Comparison of ENCODE assay signal across 8 mouse cellular contexts in the genomic region with DNA sequence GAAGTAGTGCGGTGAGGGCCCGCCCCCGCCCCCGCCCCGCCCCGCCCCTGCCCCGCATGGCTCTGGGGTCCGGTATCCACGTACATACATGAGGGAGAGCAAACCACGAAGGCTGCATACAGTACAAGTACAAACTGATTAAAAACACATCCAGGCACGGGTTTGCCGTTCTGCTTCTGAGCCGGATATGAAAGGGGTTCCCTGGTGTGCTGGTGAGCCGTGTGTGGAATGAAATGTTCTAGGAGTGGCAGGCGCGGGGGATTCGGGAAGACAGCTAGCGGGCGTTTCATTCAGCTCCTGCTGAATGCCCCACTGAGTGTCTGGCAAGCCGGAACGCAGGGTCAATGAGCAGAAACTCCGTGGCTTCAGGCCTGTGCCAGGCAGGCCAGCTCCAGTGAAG. TPM values are rescaled to one million over a fixed set of nuclear protein-coding genes. Genes with fewer than 3 reads are reported as not detected.
DNase-seq lines count a peak whose midpoint lies in the region; ATAC-seq and TF ChIP-seq lines count a peak whose summit lies in the region.

No protein-coding gene starts in this region.

- peak overlapping the region; percentile 75 for H3K4me2 ChIP-seq in heart, embryonic 12.5 days
- peak overlapping the region; percentile 64 for H3K4me2 ChIP-seq in forebrain, embryonic 11.5 days (ENCODE audit: low read depth, low read length, severe bottlenecking)
- peak overlapping the region; percentile 64 for H3K4me2 ChIP-seq in limb, embryonic 12.5 days
- H3K4me2 ChIP-seq in stomach, embryonic 15.5 days, result peak overlapping the region; percentile 48

- 2% methylated on average over 22 of the region's 22 CpGs for WGBS in heart, embryonic 12.5 days
- 1% methylated on average over 22 of the region's 22 CpGs for WGBS in forebrain, embryonic 11.5 days
- WGBS in limb, embryonic 12.5 days, result 3% methylated on average over 22 of the region's 22 CpGs
- WGBS in stomach, embryonic 15.5 days, result 6% methylated on average over 22 of the region's 22 CpGs

- intact Hi-C loops in heart, postnatal 25 days (cut with DNase I), result loop anchor here (5.0 kb wide), 4 partner anchors 79 to 241 kb away; no protein-coding TSS in a partner anchor

- H3K4me3 ChIP-seq in heart, embryonic 12.5 days, result peak overlapping the region; percentile 39
- peak overlapping the region; percentile 61 for H3K4me3 ChIP-seq in ES-Bruce4 (ENCODE audit: low read depth, low read length)
- H3K4me3 ChIP-seq in forebrain, embryonic 11.5 days (ENCODE audit: low read depth, low read length), result peak overlapping the region; percentile 28
- peak overlapping the region; percentile 32 for H3K4me3 ChIP-seq in limb, embryonic 12.5 days (replicated peaks)
- H3K4me3 ChIP-seq in stomach, embryonic 15.5 days (replicated peaks), result peak overlapping the region; percentile 19; the same call in 1 of the 2 replicates

- H3K4me1 ChIP-seq in heart, embryonic 12.5 days (replicated peaks), result peaks cover 13% of the 10 kb centered on the region
- H3K4me1 ChIP-seq in ES-Bruce4 (ENCODE audit: control insufficient read depth, insufficient read depth, low read length), result no peaks in the 10 kb centered on the region
- H3K4me1 ChIP-seq in forebrain, embryonic 11.5 days (replicated peaks; ENCODE audit: control insufficient read depth, insufficient read depth, low read length), result peaks cover 11% of the 10 kb centered on the region; the same call in 1 of the 2 replicates
- peaks cover 13% of the 10 kb centered on the region for H3K4me1 ChIP-seq in limb, embryonic 12.5 days (replicated peaks)
- H3K4me1 ChIP-seq in stomach, embryonic 15.5 days, result 0 out of 2 replicates have a peak, but pooled peaks cover 3% of the 10 kb centered on the region

- no peaks in the 10 kb centered on the region for H3K9me3 ChIP-seq in heart, embryonic 12.5 days (replicated peaks)
- H3K9me3 ChIP-seq in ES-Bruce4 (replicated peaks; ENCODE audit: control insufficient read depth, insufficient read depth, low read length, poor library complexity, severe bottlenecking), result no peaks in the 10 kb centered on the region
- no peaks in the 10 kb centered on the region for H3K9me3 ChIP-seq in forebrain, embryonic 11.5 days (ENCODE audit: control insufficient read depth, low read length)
- H3K9me3 ChIP-seq in limb, embryonic 12.5 days, result no peaks in the 10 kb centered on the region
- H3K9me3 ChIP-seq in stomach, embryonic 15.5 days, result no peaks in the 10 kb centered on the region

- no peak for TF ChIP-seq CTCF in ES-Bruce4 (IDR thresholded peaks at IDR 0.05; ENCODE audit: low read depth, low read length)

- H3K9ac ChIP-seq in heart, embryonic 12.5 days, result peak overlapping the region; percentile 25; the same call in 1 of the 2 replicates
- H3K9ac ChIP-seq in ES-Bruce4 (ENCODE audit: low read depth, poor library complexity, severe bottlenecking), result no peak overlapping the region
- H3K9ac ChIP-seq in forebrain, embryonic 11.5 days (ENCODE audit: low read length), result peak overlapping the region; percentile 38
- H3K9ac ChIP-seq in limb, embryonic 12.5 days (replicated peaks), result peak overlapping the region; percentile 40
- no peak overlapping the region for H3K9ac ChIP-seq in stomach, embryonic 15.5 days

- H3K27me3 ChIP-seq in heart, embryonic 12.5 days (replicated peaks), result peaks cover 21% of the 10 kb centered on the region
- no peaks in the 10 kb centered on the region for H3K27me3 ChIP-seq in ES-Bruce4 (ENCODE audit: control insufficient read depth, insufficient read depth, low read length, poor library complexity, severe bottlenecking)
- peaks cover 3% of the 10 kb centered on the region; the same call in 1 of the 2 replicates for H3K27me3 ChIP-seq in forebrain, embryonic 11.5 days (ENCODE audit: control insufficient read depth, insufficient read depth, low read length)
- H3K27me3 ChIP-seq in limb, embryonic 12.5 days, result peaks cover 33% of the 10 kb centered on the region
- no peaks in the 10 kb centered on the region for H3K27me3 ChIP-seq in stomach, embryonic 15.5 days (replicated peaks)

- H3K27ac ChIP-seq in heart, embryonic 12.5 days (ENCODE audit: poor library complexity, severe bottlenecking), result no peak overlapping the region
- H3K27ac ChIP-seq in ES-Bruce4 (ENCODE audit: insufficient read depth, low read length), result no peak overlapping the region
- no peak overlapping the region for H3K27ac ChIP-seq in forebrain, embryonic 11.5 days (ENCODE audit: low read depth, low read length)
- H3K27ac ChIP-seq in limb, embryonic 12.5 days, result peak overlapping the region; percentile 45; the same call in 1 of the 2 replicates
- no peak overlapping the region for H3K27ac ChIP-seq in stomach, embryonic 15.5 days

- 0 out of 2 replicates have a peak, but pooled peaks have one; percentile 6 for ATAC-seq in heart, embryonic 12.5 days (ENCODE audit: insufficient number of reproducible peaks, low FRiP score)
- ATAC-seq in forebrain, embryonic 11.5 days (replicated peaks; ENCODE audit: low FRiP score), result no peak
- ATAC-seq in limb, embryonic 12.5 days (ENCODE audit: insufficient number of reproducible peaks, insufficient read depth, low FRiP score, low TSS enrichment, low read depth), result no peak
- ATAC-seq in stomach, embryonic 15.5 days (ENCODE audit: insufficient read depth, low FRiP score, low read depth), result no peak

- TF ChIP-seq EP300 in ES-Bruce4 (IDR thresholded peaks at IDR 0.05; ENCODE audit: insufficient read depth, low read depth, low read length), result no peak

- no peak for DNase-seq in heart, postnatal 25 days (ENCODE audit: low spot score)
- DNase-seq in forebrain, embryonic 11.5 days (ENCODE audit: low spot score), result peak; percentile 68
- DNase-seq in thymus, postnatal 4 days, result no peak
- DNase-seq in adrenal gland, adult (ENCODE audit: inconsistent age in 2 of 2, low spot score in 1 of 2), result no peak

- H3K36me3 ChIP-seq in heart, embryonic 12.5 days, result no peaks in the 10 kb centered on the region
- no peaks in the 10 kb centered on the region for H3K36me3 ChIP-seq in ES-Bruce4 (ENCODE audit: control insufficient read depth, insufficient read depth, low read length, poor library complexity, severe bottlenecking)
- no peaks in the 10 kb centered on the region for H3K36me3 ChIP-seq in forebrain, embryonic 11.5 days (ENCODE audit: control insufficient read depth, insufficient read depth, low read length)
- no peaks in the 10 kb centered on the region for H3K36me3 ChIP-seq in limb, embryonic 12.5 days
- no peaks in the 10 kb centered on the region for H3K36me3 ChIP-seq in stomach, embryonic 15.5 days

- no peak for TF ChIP-seq POLR2A in ES-Bruce4 (IDR thresholded peaks at IDR 0.05; ENCODE audit: insufficient read depth, low read length)

RNA-seq across cellular contexts. Expression of a gene that starts 36.6 kb away (rescaled TPM):
- polyA plus RNA-seq in heart, embryonic 12.5 days (2016; fragmentation: Nextera tagmentation; extraction: Ambion mirVana), result 3.4 and 4.0 TPM in 2 replicates
- total RNA-seq in heart, postnatal 25 days (2021), result 1 to 10 TPM in 1 of 2 experiments, under 1 TPM in 1; 0.55 to 1.1 TPM
- polyA plus RNA-seq in ES-Bruce4 (2011; ENCODE audit: insufficient read depth, insufficient read length, low read depth, missing spikeins), result 41.1 and 43.9 TPM in 2 replicates
- 1.1 and 1.7 TPM in 2 replicates for polyA plus RNA-seq in forebrain, embryonic 11.5 days (2014; fragmentation: Nextera tagmentation; extraction: Ambion mirVana)
- 6.0 and 6.4 TPM in 2 replicates for polyA plus RNA-seq in limb, embryonic 12.5 days (2016; fragmentation: Nextera tagmentation; extraction: Ambion mirVana)
- 10.3 and 11.4 TPM in 2 replicates for polyA plus RNA-seq in stomach, embryonic 15.5 days (2015; fragmentation: Nextera tagmentation; extraction: Ambion mirVana)

Comparison
In these comparisons a context has a peak if more than half of its experiments do, and no peak if none do; other contexts are left out.
1. H3K9ac ChIP-seq: peak in heart, embryonic 12.5 days (single experiment), forebrain, embryonic 11.5 days (single experiment) and limb, embryonic 12.5 days (single experiment); none in ES-Bruce4 (single experiment) and stomach, embryonic 15.5 days (single experiment).
2. Peak in every context shown above with its lines, with median percentiles within 50 percentile points of each other: H3K4me2 ChIP-seq and H3K4me3 ChIP-seq.